Mouse (Mus musculus): ENCODE measurements at regions not wholly inside any gene's neighbourhood (a gene's known extent, or its start where the extent isn't known, plus 50 kb on each side); places are given as distances from the start of the nearest gene placed in this dataset.

DNA sequence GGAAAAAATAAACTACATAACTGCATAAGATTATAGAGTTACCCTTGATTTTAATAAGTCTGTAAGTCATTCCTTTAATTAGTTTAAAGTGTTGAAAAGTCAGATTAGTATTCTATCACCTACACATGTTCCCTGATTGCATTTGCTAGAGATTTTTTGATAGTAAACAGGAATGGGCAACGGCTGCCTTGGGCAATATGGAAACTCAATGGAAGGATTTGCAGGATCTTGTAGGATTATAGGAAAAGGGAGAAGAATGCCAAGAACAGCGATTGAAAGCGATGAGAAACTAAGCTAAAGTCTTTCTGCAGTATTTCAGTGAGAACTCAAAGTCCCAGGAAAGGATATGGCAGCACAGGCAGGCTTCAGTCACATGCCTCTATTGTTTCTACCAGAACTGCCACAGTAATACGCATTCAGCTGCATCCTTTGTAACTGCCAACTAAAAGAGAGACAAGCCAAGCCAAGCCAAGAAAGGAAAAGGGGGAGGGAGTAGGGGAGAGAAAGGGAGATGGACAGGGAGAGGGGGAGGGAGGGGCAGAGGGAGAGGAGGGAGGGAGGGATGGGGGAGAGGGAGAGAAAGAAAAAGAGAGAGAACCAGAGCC, 340.3 kb downstream of the Kif16b start:
- no peak for DNase-seq

DNA sequence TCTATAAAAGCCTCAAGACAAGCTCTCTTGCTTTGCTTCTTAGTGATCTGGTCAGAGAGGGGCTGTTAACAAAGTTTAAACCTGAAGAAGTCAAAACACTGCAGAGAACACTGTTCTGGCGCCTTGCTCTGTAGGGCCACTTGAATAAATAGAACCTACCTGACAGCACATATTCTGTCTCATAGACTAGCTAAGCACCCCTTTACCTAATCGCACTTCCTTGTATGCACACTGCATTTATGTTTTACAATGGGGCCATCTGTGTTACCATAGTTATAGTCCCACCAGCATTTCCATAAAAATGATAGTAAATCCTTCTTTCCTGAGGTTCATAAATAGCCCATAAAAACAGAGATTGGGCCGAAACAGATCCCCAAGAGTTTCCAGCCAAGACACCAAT, 340.9 kb downstream of the Kif16b start:
- no peak for DNase-seq

DNA sequence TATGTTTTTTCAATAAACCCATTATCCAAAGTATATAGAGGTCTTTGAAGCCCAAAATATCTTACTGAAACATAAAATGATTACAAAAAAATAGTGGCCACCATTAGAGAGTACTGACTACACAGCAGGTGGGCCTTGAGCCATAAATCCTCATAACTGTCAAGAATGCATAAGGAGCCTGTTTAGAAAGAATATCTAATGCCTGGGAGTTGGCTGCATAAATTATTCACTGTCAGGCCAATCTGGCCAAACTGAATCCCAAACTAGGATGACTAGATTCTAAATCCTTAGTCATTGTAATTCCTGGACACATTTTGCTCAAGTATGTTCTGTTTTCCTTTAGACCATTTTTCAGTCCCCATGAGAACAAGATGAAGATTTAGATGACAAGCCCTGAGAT, 341.4 kb downstream of the Kif16b start:
- no peak for DNase-seq

DNA sequence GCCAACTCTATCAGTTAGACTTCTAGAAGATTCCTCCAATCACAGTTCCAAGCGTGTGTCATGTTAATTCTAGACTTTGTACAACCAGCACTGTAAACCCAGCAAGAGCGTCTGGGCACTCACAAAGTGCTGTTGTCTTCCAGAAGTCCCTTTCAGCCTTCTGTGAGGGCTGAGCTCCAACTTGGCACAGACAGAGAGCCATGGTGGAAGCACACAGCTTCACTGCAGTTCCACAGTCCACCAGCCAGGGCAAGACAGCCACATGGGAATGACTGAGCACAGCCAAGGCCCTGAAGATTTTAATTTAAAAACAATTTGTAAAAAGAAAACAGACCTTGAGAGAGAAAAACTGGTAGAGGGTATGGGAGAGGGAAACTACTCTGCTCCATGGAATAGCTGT, 346.5 kb downstream of the Kif16b start:
- DNase-seq: peak; percentile 2

DNA sequence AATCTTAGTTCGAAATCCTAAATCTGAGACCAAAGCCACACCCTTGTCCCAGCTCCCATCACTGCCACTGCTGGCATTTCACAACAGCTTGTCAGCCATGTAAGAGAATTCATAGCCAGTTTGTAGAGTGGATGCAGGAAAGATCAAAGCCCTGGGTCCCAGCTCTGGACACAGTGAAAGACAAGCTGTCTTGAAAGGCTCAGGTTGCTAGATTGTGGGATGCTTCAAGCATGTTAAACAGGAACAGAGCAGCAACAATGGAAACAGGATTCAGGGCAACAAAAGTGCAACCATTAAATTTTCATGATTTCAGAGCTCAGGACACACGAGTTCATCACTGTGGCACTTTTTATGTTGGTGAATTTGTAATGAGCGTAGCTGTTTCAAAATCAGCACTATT, 349.6 kb downstream of the Kif16b start:
- DNase-seq: no peak

DNA sequence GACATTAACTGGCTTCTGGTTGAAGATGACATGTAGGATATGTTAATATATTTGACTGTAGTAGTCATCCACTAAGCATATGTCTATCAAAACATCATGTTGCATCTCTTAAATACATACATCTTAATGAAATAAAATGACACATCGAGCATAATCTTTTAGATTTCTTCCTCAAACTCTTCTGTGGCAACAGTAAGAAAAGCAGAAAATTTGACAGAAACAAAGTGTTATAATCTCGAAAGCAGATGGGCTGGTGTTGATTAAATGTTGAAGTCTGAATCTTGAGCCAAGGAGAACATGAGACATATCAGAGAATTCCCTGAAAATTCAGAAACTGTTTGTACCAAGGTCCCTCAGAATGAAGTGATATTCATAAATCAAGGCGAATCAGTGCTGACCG, 352.6 kb downstream of the Kif16b start:
- DNase-seq: no peak

DNA sequence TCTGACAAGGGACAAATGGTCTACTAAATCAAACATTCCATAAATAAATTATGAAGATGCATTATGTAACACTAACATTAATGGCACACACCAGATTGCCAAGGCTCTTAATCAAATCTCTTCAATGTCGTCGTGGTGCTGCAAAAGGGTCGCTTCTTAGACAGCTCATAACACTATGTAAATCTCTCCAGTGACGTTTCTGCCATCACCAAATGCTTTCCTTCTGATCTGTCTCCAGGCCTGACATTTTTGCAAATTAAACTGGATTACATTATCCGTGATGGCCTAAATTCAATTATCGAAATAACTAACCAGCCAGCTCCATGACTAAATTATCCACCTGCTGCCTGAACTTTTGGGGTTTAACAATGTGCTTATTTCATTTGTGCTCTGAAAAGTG, 356.4 kb downstream of the Kif16b start:
- DNase-seq: no peak

DNA sequence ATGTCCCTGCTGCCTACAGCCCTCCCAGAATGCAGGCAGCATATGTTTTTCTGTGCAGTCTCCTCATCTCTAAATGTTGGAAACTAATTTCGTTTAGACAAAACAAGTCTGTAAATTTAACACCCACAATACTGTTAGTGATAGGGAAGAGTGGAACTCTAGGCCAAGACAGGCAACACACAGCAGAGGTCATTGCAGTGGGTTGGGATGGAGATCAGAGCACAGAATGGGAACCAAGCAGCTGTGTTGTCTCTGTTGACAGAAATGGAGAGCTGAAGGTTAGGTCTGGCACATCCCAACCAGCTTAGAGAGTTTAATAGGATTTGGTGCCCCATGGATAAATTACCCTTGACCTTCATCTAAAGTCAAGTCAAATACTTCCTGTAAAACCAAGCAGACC, 361.4 kb downstream of the Kif16b start:
- DNase-seq: no peak

DNA sequence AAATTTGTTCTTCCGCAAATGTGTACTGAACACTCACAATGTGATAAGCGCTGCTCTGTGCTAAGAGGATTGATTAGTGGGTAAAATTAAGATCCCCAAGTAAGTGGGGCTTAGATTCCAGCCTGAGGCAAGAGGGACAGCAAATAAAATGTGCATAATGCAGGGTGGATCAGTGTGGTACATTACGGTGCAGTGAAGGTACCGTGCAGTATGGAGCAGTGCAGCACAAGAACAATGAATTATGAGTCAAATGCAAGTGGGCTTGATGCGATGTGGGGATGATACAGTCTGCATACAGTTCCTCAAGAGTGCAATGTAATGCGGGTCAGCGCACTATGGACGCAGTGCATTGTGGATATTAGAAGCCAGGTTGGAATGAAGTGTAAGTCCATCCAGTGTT, 367.8 kb downstream of the Kif16b start:
- DNase-seq: no peak

DNA sequence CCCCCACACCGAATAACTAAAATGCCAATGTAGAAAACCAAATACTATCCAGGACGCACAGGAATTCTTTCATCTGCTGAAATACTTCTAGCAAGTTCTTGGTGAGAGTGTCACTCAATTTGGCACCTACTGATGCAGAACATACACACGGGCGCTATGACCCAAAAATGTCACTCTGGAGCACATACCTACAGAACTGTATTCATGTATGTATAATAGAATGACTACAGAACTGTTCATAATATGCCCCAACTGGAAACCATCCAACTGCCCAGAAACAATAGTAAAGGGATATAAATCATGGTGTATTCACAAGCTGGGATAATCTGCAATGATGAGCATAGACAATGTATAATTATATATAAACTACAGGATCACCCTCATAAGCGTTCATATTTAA, 378.9 kb downstream of the Kif16b start:
- no peak for DNase-seq

DNA sequence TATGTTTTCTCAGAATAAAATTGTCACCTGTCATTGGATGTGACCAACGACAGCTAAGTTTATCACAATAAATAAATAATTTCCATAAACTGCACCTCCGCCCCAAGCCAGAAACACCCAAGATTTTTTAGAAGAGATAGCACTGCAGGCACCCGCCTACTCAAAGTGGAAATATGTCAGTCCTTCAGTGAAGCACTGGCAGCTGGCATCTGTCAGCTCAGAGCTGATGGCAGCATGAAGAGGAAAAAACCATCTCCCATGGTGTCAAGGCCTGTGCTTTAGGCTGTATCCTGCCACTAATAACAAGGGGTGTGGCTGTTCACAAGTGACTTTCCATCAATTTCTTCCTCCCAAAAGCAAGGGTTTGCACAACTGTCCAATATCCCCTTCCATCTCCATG, 383.6 kb downstream of the Kif16b start:
- DNase-seq: no peak

DNA sequence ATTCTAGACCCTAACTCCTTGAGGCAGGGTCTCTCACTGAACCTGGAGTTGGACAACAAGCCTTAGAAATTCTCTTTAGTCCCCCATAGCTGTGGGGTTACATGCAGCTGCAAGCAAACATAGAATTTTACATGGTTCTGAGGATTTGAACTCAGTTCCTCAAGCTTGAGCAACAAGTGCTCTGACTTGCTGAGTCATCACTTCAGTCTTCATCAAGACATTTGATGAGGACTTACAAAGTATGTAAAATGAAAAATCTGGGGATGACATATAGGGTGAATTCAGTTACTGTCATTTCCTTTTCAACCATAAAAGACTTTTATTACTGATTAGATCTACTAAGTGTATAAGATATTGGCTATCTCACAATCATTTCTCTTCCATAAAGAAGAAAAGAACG, 396.1 kb downstream of the Kif16b start:
- no peak for DNase-seq

Measured in kidney, adult 18-20 months (tissue).